Mouse (Mus musculus) brain, embryonic 14.5 days (tissue): ENCODE results near the gene Faiml.

Experiments used
- CTCF ChIP-seq: fragments of 200-500 bp; IDR thresholded peaks from 2 replicates; pipeline ENCODE4 v1.5.1; 2012; ENCODE audit warnings: inconsistent platforms, mild to moderate bottlenecking, moderate library complexity, borderline replicate concordance; ENCODE audit not compliant: insufficient read depth, insufficient read length; ENCODE audit errors: extremely low read depth
- POLR2A ChIP-seq: fragments of 200-500 bp; IDR thresholded peaks from 2 replicates; pipeline ENCODE4 v1.6.1; 2012; ENCODE audit warnings: mild to moderate bottlenecking, inconsistent platforms, borderline replicate concordance; ENCODE audit not compliant: poor library complexity, insufficient read depth, insufficient read length, severe bottlenecking; ENCODE audit errors: extremely low read depth

GRCm38 (mm10) chr9:99248304-99248703 lies 11.3 kb upstream of the Faiml start:
- TF ChIP-seq CTCF: no peak
- no peak for TF ChIP-seq POLR2A
